Mouse (Mus musculus): Measurements from ENCODE around the gene Dennd6a. TPM values are rescaled to one million over a fixed set of nuclear protein-coding genes. Genes with fewer than 3 reads are reported as not detected.

Dennd6a gene
- total and polyA plus RNA-seq, 2 experiments from 2014 or later = 11.9 to 30.7 TPM

GRCm38 (mm10) chr14:26639961-26640360, 66.3 kb downstream of the Dennd6a start:
- Histone ChIP-seq H3K9me3 (ENCODE audit: low read length) (no peaks in the 10 kb centered on the region), H3K4me3 (ENCODE audit: low read depth, low read length) (peak overlapping the region; percentile 87), H3K9ac (peak overlapping the region; percentile 93; the same call in 1 of the 2 replicates), H3K27ac (ENCODE audit: low read depth, low read length) (no peak overlapping the region), H3K27me3 (ENCODE audit: insufficient read depth, low read length) (no peaks in the 10 kb centered on the region), H3K4me1 (ENCODE audit: insufficient read depth) (peaks cover 15% of the 10 kb centered on the region), H3K36me3 (ENCODE audit: insufficient read depth) (no peaks in the 10 kb centered on the region), H3K4me2 (ENCODE audit: low read depth) (peak overlapping the region; percentile 51)
- TF ChIP-seq CTCF (IDR thresholded peaks at IDR 0.05; ENCODE audit: low read depth) = peak; percentile 34; the same call in 1 of the 2 replicates
- WGBS = 15% methylated on average over 2 of the region's 2 CpGs
- no peak for DNase-seq
- ATAC-seq = no peak

DNA sequence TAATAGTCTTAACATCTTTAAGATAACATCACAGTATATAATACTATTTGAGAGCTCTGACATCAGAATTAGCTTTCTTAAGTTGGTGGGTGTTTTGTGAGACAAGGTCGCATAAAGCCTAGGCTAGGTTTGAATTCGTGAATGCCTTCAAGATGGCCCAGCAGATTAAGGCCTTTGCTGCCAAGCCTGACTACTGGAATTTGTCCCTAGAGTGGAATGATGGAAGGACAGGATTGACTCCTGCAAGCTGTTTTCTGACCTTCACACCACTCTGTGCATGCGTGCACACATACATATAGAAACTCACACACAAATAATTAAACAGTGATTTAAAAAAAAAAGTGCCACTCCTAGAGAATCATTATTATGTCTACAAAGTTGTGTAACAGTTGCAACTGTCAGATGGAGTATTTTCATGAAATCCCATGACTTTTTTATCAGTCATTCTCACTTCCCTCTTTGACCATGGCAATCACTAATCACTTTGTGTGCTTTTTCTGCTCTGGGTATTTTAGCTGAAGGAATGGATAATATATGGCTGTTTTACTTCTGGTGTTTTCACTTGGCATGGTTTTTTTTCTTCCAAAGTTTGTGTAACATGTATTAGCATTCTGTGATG, 69.5 kb downstream of the Dennd6a start:
- ATAC-seq = no peak
- H3K4me2 ChIP-seq (ENCODE audit: low read depth) = no peak overlapping the region
- H3K9ac ChIP-seq = no peak overlapping the region
- H3K27me3 ChIP-seq (ENCODE audit: insufficient read depth, low read length) = no peaks in the 10 kb centered on the region
- 69% methylated on average over 3 of the region's 3 CpGs for WGBS
- no peak for DNase-seq
- no peaks in the 10 kb centered on the region for H3K9me3 ChIP-seq (ENCODE audit: low read length)
- H3K36me3 ChIP-seq (ENCODE audit: insufficient read depth) = peaks cover 6% of the 10 kb centered on the region; the same call in 1 of the 2 replicates
- H3K4me1 ChIP-seq (ENCODE audit: insufficient read depth) = peaks cover 9% of the 10 kb centered on the region; the same call in 1 of the 2 replicates
- no peak for TF ChIP-seq CTCF (IDR thresholded peaks at IDR 0.05; ENCODE audit: low read depth)
- no peak overlapping the region for H3K4me3 ChIP-seq (ENCODE audit: low read depth, low read length)
- H3K27ac ChIP-seq (ENCODE audit: low read depth, low read length) = no peak overlapping the region

DNA sequence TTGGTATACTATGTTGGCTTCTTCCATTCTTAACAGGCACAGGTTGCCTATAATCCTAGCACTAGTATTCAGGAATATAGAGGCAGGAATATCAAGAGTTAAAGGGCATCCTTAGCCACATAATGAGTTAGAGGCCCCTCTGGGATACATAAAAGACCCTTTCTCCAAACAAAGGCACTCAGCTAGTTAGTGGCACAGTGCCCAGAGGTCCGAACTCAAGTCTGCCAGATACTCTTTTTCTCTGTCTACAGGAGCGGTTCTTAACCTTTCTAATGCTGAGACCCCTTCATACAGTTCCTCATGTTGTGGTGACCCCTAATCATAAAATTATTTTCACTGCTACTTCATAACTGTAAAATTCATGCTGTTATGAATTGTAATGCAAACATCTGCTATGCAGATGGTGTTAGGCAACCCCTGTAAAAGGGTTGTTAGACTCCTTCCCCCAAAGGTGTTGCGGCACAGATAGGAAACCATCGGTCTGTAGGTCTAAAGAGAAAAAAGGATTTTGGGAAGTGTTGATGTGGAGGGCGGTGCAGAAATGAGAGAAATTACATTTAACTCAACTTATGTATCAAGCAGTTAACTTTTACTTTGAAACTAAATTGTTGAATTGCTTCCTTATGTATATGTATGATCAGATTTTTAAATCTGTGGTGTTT, 72.5 kb downstream of the Dennd6a start:
- H3K36me3 ChIP-seq (ENCODE audit: insufficient read depth) = peaks cover 9% of the 10 kb centered on the region
- no peak for TF ChIP-seq CTCF (IDR thresholded peaks at IDR 0.05; ENCODE audit: low read depth)
- H3K27me3 ChIP-seq (ENCODE audit: insufficient read depth, low read length) = no peaks in the 10 kb centered on the region
- H3K4me1 ChIP-seq (ENCODE audit: insufficient read depth) = no peaks in the 10 kb centered on the region
- no peak overlapping the region; the same call in 1 of the 2 replicates for H3K4me2 ChIP-seq (ENCODE audit: low read depth)
- no peak overlapping the region for H3K4me3 ChIP-seq (ENCODE audit: low read depth, low read length)
- H3K9me3 ChIP-seq (ENCODE audit: low read length) = no peaks in the 10 kb centered on the region
- WGBS = 20% methylated on average over 5 of the region's 5 CpGs
- no peak overlapping the region for H3K27ac ChIP-seq (ENCODE audit: low read depth, low read length)
- DNase-seq (peak; percentile 40), ATAC-seq (0 out of 2 replicates have a peak, but pooled peaks have one; percentile 23)
- no peak overlapping the region; the same call in 1 of the 2 replicates for H3K9ac ChIP-seq

- no peaks in the 10 kb centered on the region for H3K9me3 ChIP-seq (ENCODE audit: low read length)
- no peak for ATAC-seq
These were observed 74.2 kb downstream of the Dennd6a start for GRCm38 (mm10) chr14:26647811-26648210.

DNA sequence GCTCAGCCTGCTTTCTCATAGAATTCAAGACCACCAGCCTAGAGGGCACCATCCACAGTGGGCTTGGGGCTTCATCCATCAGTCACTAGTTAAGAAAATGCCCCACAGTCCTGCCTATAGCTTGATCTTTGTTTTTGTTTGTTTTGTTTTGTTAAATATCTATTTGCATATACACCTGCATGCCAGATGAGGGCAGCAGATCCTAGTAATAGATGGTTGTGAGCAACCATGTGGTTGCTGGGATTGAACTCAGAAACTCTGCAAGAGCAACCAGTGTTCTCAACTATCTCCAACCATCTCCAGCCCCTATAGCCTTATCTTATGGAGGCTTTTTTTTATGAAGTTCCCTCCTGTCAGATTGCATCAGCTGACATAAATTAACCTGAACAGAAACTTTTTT, 78.2 kb downstream of the Dennd6a start:
- peaks cover 43% of the 10 kb centered on the region for H3K36me3 ChIP-seq (ENCODE audit: insufficient read depth)
- DNase-seq = no peak

More at GRCm38 (mm10) chr14:26647811-26648210, 74.2 kb downstream of the Dennd6a start:
- H3K4me2 ChIP-seq (ENCODE audit: low read depth) = no peak overlapping the region
- peaks cover 16% of the 10 kb centered on the region for H3K36me3 ChIP-seq (ENCODE audit: insufficient read depth)
- no peak overlapping the region for H3K9ac ChIP-seq
- no peak overlapping the region for H3K27ac ChIP-seq (ENCODE audit: low read depth, low read length)
- no peaks in the 10 kb centered on the region for H3K27me3 ChIP-seq (ENCODE audit: insufficient read depth, low read length)
- 77% methylated on average over 2 of the region's 2 CpGs for WGBS
- TF ChIP-seq CTCF (IDR thresholded peaks at IDR 0.05; ENCODE audit: low read depth) = no peak
- no peak overlapping the region for H3K4me3 ChIP-seq (ENCODE audit: low read depth, low read length)
- no peak for DNase-seq
- H3K4me1 ChIP-seq (ENCODE audit: insufficient read depth) = no peaks in the 10 kb centered on the region

GRCm38 (mm10) chr14:26658178-26658577, 84.5 kb downstream of the Dennd6a start:
- no peak overlapping the region for H3K27ac ChIP-seq (ENCODE audit: low read depth, low read length)
- ATAC-seq (no peak), DNase-seq (no peak)
- peaks cover 32% of the 10 kb centered on the region for H3K36me3 ChIP-seq (ENCODE audit: insufficient read depth)
- no peaks in the 10 kb centered on the region for H3K4me1 ChIP-seq (ENCODE audit: insufficient read depth)
- no peaks in the 10 kb centered on the region for H3K27me3 ChIP-seq (ENCODE audit: insufficient read depth, low read length)
- H3K4me2 ChIP-seq (ENCODE audit: low read depth) = no peak overlapping the region
- no peak overlapping the region for H3K4me3 ChIP-seq (ENCODE audit: low read depth, low read length)
- TF ChIP-seq CTCF (IDR thresholded peaks at IDR 0.05; ENCODE audit: low read depth) = no peak
- no peaks in the 10 kb centered on the region for H3K9me3 ChIP-seq (ENCODE audit: low read length)
- H3K9ac ChIP-seq = no peak overlapping the region

More for the DNA sequence above, 78.2 kb downstream of the Dennd6a start:
- no peak overlapping the region for H3K4me3 ChIP-seq (ENCODE audit: low read depth, low read length)
- TF ChIP-seq CTCF (IDR thresholded peaks at IDR 0.05; ENCODE audit: low read depth) = peak; percentile 42
- H3K27ac ChIP-seq (ENCODE audit: low read depth, low read length) = no peak overlapping the region
- H3K4me1 ChIP-seq (ENCODE audit: insufficient read depth) = no peaks in the 10 kb centered on the region
- no peak for ATAC-seq
- H3K9ac ChIP-seq = no peak overlapping the region
- H3K9me3 ChIP-seq (ENCODE audit: low read length) = no peaks in the 10 kb centered on the region
- no peaks in the 10 kb centered on the region for H3K27me3 ChIP-seq (ENCODE audit: insufficient read depth, low read length)
- no peak overlapping the region for H3K4me2 ChIP-seq (ENCODE audit: low read depth)

DNA sequence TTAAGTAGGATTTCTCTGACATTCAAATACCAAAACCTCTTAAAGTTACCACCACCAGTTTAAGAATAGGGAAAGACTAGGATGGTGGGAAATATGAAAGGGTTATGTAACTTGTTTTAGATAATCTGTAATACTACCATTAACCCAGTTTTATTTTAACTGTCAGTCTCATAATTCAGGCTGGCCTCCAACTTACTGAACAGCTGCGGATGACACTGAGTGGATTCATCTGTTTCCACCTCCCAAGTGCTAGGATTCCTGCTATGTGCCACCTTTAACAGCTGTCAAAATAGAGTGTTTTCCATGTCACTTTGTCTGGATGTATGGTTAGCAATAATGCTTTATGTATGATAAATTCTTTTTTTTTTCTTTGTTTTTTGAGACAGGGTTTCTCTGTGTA, 86.6 kb downstream of the Dennd6a start:
- no peak for ATAC-seq
- no peak for TF ChIP-seq CTCF (IDR thresholded peaks at IDR 0.05; ENCODE audit: low read depth)
- peaks cover 22% of the 10 kb centered on the region for H3K36me3 ChIP-seq (ENCODE audit: insufficient read depth)

More for the DNA sequence above, 86.6 kb downstream of the Dennd6a start:
- WGBS = 97% methylated on average over 1 of the region's 1 CpGs
- DNase-seq = no peak
- Histone ChIP-seq H3K4me3 (ENCODE audit: low read depth, low read length) (no peak overlapping the region), H3K4me2 (ENCODE audit: low read depth) (no peak overlapping the region), H3K27ac (ENCODE audit: low read depth, low read length) (no peak overlapping the region), H3K9me3 (ENCODE audit: low read length) (no peaks in the 10 kb centered on the region), H3K4me1 (ENCODE audit: insufficient read depth) (no peaks in the 10 kb centered on the region), H3K9ac (no peak overlapping the region), H3K27me3 (ENCODE audit: insufficient read depth, low read length) (no peaks in the 10 kb centered on the region)

All from forebrain, postnatal 0 days (tissue).